Mouse (Mus musculus) olfactory bulb, adult 2 months (tissue): ENCODE data around the gene Gm3327.
"Not testable (repeated sequence)": the region's sequence is repeated elsewhere in the genome, so short reads cannot be mapped to it uniquely, and the experiment has no call there.

Experiments
- CTCF ChIP-seq: fragments of 200-500 bp; IDR thresholded peaks from 2 replicates; pipeline ENCODE4 v1.5.1; 2012; ENCODE audit warnings: low read depth, mild to moderate bottlenecking, low read length, moderate library complexity; ENCODE audit not compliant: insufficient read depth
- POLR2A ChIP-seq: fragments of 200-500 bp; IDR thresholded peaks from 2 replicates; pipeline ENCODE4 v1.6.1; 2012; ENCODE audit warnings: mild to moderate bottlenecking, low read depth, low read length, moderate library complexity; ENCODE audit not compliant: insufficient read depth

- not testable (repeated sequence) for TF ChIP-seq CTCF, POLR2A
Measured at GRCm38 (mm10) chr14:44086588-44086987, 37.1 kb upstream of the Gm3327 start.
